Mouse (Mus musculus) CH12.LX (cell line): ENCODE results near the gene Srr. TPM values are rescaled to one million over a fixed set of nuclear protein-coding genes. Genes with fewer than 3 reads are reported as not detected.

Experiments used
- DNase-seq: peaks from one replicate; pipeline ENCODE4 v3.0.0-alpha.2; 2013; ENCODE audit errors: extremely low read depth
- H3K27ac ChIP-seq: 2 replicates; pipeline ENCODE4 v1.5.1; 2012; ENCODE audit warnings: low read depth, mild to moderate bottlenecking, control low read depth, moderate library complexity; ENCODE audit not compliant: insufficient read depth
- H3K27me3 ChIP-seq: replicated peaks from 2 replicates; pipeline ENCODE3; 2012; ENCODE audit warnings: inconsistent platforms
- H3K36me3 ChIP-seq, 2 experiments: replicated peaks in 1 of 2; 2 replicates each; pipeline versions ENCODE3 to v1.6.1; 2012; ENCODE audit warnings: inconsistent platforms in 1 of 2, low read length in 1 of 2, mild to moderate bottlenecking in 1 of 2, mixed read lengths in 1 of 2, moderate library complexity in 1 of 2; ENCODE audit not compliant: control insufficient read depth in 1 of 2, insufficient read depth in 1 of 2
- H3K4me1 ChIP-seq, 2 experiments: 2 replicates each; pipeline ENCODE4 v1.6.1; 2012; ENCODE audit warnings: inconsistent platforms in 1 of 2, moderate library complexity in 1 of 2; ENCODE audit not compliant: insufficient read depth in 2 of 2, control insufficient read depth in 1 of 2
- H3K4me2 ChIP-seq: 2 replicates; pipeline ENCODE4 v1.6.1; 2012; ENCODE audit warnings: low read depth, mild to moderate bottlenecking, control low read depth; ENCODE audit not compliant: poor library complexity, insufficient read depth, severe bottlenecking
- H3K4me3 ChIP-seq, 3 experiments: fragments of 150-350 bp in 1 of 3; sonication (generic) in 1 of 3; replicated peaks in 1 of 3; 2 replicates each; pipeline versions ENCODE3 to v1.5.1; 2011 to 2012; ENCODE audit warnings: low read depth in 2 of 3, low read length in 2 of 3, mild to moderate bottlenecking in 2 of 3, moderate library complexity in 2 of 3, control low read depth in 1 of 3, improper control_type of control experiment in 1 of 3, inconsistent platforms in 1 of 3, mixed read lengths in 1 of 3; ENCODE audit not compliant: poor library complexity in 1 of 3
- H3K79me2 ChIP-seq: replicated peaks from 2 replicates; pipeline ENCODE4 v1.6.1; 2012; ENCODE audit warnings: mild to moderate bottlenecking, moderate library complexity; ENCODE audit not compliant: control insufficient read depth, poor library complexity, insufficient read depth, severe bottlenecking; ENCODE audit errors: extremely low read depth
- H3K9ac ChIP-seq: 2 replicates; pipeline ENCODE4 v1.6.1; 2012; ENCODE audit warnings: low read depth, mild to moderate bottlenecking, control low read depth, moderate library complexity; ENCODE audit not compliant: insufficient read depth
- H3K9me3 ChIP-seq: replicated peaks from 2 replicates; pipeline ENCODE3; 2012; ENCODE audit warnings: low read length, inconsistent platforms, mixed read lengths
- BHLHE40 ChIP-seq: IDR thresholded peaks from 2 replicates; pipeline ENCODE4 v1.6.1; 2011; ENCODE audit warnings: mild to moderate bottlenecking, low read depth, low read length, improper control_type of control experiment
- E2F4 ChIP-seq: IDR thresholded peaks from 2 replicates; pipeline ENCODE4 v1.6.1; 2011; ENCODE audit warnings: low read depth, low read length, improper control_type of control experiment; ENCODE audit not compliant: insufficient replicate concordance
- ELF1 ChIP-seq: IDR thresholded peaks from 2 replicates; pipeline ENCODE4 v1.6.1; 2014; ENCODE audit warnings: low read depth, mild to moderate bottlenecking, inconsistent platforms, low read length, improper control_type of control experiment
- EP300 ChIP-seq: IDR thresholded peaks from 2 replicates; pipeline ENCODE4 v1.6.1; 2011; ENCODE audit warnings: low read length, improper control_type of control experiment
- ETS1 ChIP-seq: conservative IDR thresholded peaks from 2 replicates; pipeline ENCODE4 v1.6.1; 2012; ENCODE audit warnings: low read depth, mild to moderate bottlenecking, inconsistent platforms, low read length, improper control_type of control experiment, moderate library complexity
- GABPA ChIP-seq: IDR thresholded peaks from 2 replicates; pipeline ENCODE4 v1.6.1; 2012; ENCODE audit warnings: low read depth, low read length, improper control_type of control experiment, inconsistent platforms; ENCODE audit not compliant: insufficient replicate concordance
- HCFC1 ChIP-seq: IDR thresholded peaks from 2 replicates; pipeline ENCODE4 v1.6.1; 2012; ENCODE audit warnings: low read depth, mild to moderate bottlenecking, inconsistent platforms, low read length, improper control_type of control experiment
- IRF4 ChIP-seq: IDR thresholded peaks from 2 replicates; pipeline ENCODE4 v1.6.1; 2014; ENCODE audit warnings: low read depth, mild to moderate bottlenecking, inconsistent platforms, low read length, improper control_type of control experiment
- JUN ChIP-seq: IDR thresholded peaks from 2 replicates; pipeline ENCODE4 v1.6.1; 2011; ENCODE audit warnings: low read depth, mild to moderate bottlenecking, low read length, improper control_type of control experiment, moderate library complexity; ENCODE audit not compliant: insufficient read depth
- JUND ChIP-seq: conservative IDR thresholded peaks from 2 replicates; pipeline ENCODE4 v1.6.1; 2011; ENCODE audit warnings: low read depth, low read length, improper control_type of control experiment
- KAT2A ChIP-seq: IDR thresholded peaks from 2 replicates; pipeline ENCODE4 v1.6.1; 2012; ENCODE audit warnings: low read length, improper control_type of control experiment, inconsistent platforms; ENCODE audit not compliant: insufficient replicate concordance
- MAFK ChIP-seq: IDR thresholded peaks from 2 replicates; pipeline ENCODE4 v1.6.1; 2011; ENCODE audit warnings: low read length, improper control_type of control experiment; ENCODE audit not compliant: insufficient replicate concordance
- MAX ChIP-seq: IDR thresholded peaks from 2 replicates; pipeline ENCODE4 v1.6.1; 2011; ENCODE audit warnings: low read length, improper control_type of control experiment
- MXI1 ChIP-seq: IDR thresholded peaks from 2 replicates; pipeline ENCODE4 v1.6.1; 2011; ENCODE audit warnings: mild to moderate bottlenecking, low read depth, low read length, improper control_type of control experiment
- MYC ChIP-seq: IDR thresholded peaks from 2 replicates; pipeline ENCODE4 v1.6.1; 2011; ENCODE audit warnings: low read depth, mild to moderate bottlenecking, improper control_type of control experiment, low read length
- NELFE ChIP-seq: IDR thresholded peaks from 2 replicates; pipeline ENCODE4 v1.6.1; 2011; ENCODE audit warnings: low read depth, low read length, improper control_type of control experiment
- POLR2AphosphoS2 ChIP-seq: IDR thresholded peaks from 2 replicates; pipeline ENCODE4 v1.6.1; 2011; ENCODE audit warnings: low read depth, low read length, improper control_type of control experiment
- SIN3A ChIP-seq: IDR thresholded peaks from 2 replicates; pipeline ENCODE4 v1.6.1; 2012; ENCODE audit warnings: low read length, improper control_type of control experiment, inconsistent platforms
- SMC3 ChIP-seq: IDR thresholded peaks from 2 replicates; pipeline ENCODE4 v1.6.1; 2011; ENCODE audit warnings: low read depth, low read length, improper control_type of control experiment
- TBP ChIP-seq: conservative IDR thresholded peaks from 2 replicates; pipeline ENCODE4 v1.6.1; 2011; ENCODE audit warnings: low read depth, low read length, improper control_type of control experiment
- TCF12 ChIP-seq: IDR thresholded peaks from 2 replicates; pipeline ENCODE4 v1.6.1; 2014; ENCODE audit warnings: low read depth, mild to moderate bottlenecking, inconsistent platforms, low read length, improper control_type of control experiment
- USF1 ChIP-seq: IDR thresholded peaks from 2 replicates; pipeline ENCODE4 v1.6.1; 2014; ENCODE audit warnings: low read depth, mild to moderate bottlenecking, inconsistent platforms, low read length, improper control_type of control experiment
- USF2 ChIP-seq: conservative IDR thresholded peaks from 2 replicates; pipeline ENCODE4 v1.6.1; 2011; ENCODE audit warnings: low read depth, low read length, improper control_type of control experiment
- ZC3H11A ChIP-seq: IDR thresholded peaks from 2 replicates; pipeline ENCODE4 v1.6.1; 2012; ENCODE audit warnings: low read depth, mild to moderate bottlenecking, inconsistent platforms, low read length, improper control_type of control experiment
- ZKSCAN1 ChIP-seq: IDR thresholded peaks from 2 replicates; pipeline ENCODE4 v1.6.1; 2012; ENCODE audit warnings: low read depth, inconsistent platforms, low read length, improper control_type of control experiment, borderline replicate concordance
- ZMIZ1 ChIP-seq: IDR thresholded peaks from 2 replicates; pipeline ENCODE4 v1.6.1; 2012; ENCODE audit warnings: low read depth, mild to moderate bottlenecking, inconsistent platforms, low read length, improper control_type of control experiment
- dilution Hi-C: fragments of 300-500 bp; cut with MboI; formaldehyde crosslinking; loops from 2 replicates; pipeline ENCODE4 v1.14.3; 2020; ENCODE audit warnings: low sequenced_read_pairs; ENCODE audit not compliant: extremely low pct_unique_long_range_greater_than_20kb, extremely low pct_ligation_motif_present
- in situ Hi-C: fragments of 300-500 bp; cut with MboI; formaldehyde crosslinking; loops from 3 replicates; pipeline ENCODE4 v1.14.3; 2019; ENCODE audit warnings: low sequenced_read_pairs, low pct_ligation_motif_present, low pct_unique_long_range_greater_than_20kb, mixed read lengths
- polyA plus RNA-seq: library from polyadenylated mRNA; unstranded; fragments of >175 nt; gene quantifications from 2 replicates; pipeline ENCODE4 v1.2.1, GENCODE M21; 2012; ENCODE audit warnings: low read depth; ENCODE audit not compliant: insufficient read length
- total RNA-seq, 2 experiments: library from RNA; depleted of rRNA; stranded (reverse); fragments of 300-350 nt in 1 of 2; fragments of >200 nt in 1 of 2; gene quantifications; 2 replicates each; pipeline ENCODE4 v1.2.3; 2012 to 2014

Srr gene
- total and polyA plus RNA-seq, 3 experiments: 5.7 to 5.9 (median 5.7) TPM

- no peak overlapping the region for H3K4me3 ChIP-seq
- no peak overlapping the region for H3K27ac ChIP-seq
- H3K27me3 ChIP-seq: no peaks in the 10 kb centered on the region
- no peaks in the 10 kb centered on the region; the same call in 1 of the 2 replicates for H3K79me2 ChIP-seq
- in situ Hi-C loops: no loop called here
- dilution Hi-C loops: no loop called here
- no peak overlapping the region for H3K9ac ChIP-seq
- TF ChIP-seq TBP: no peak
- TF ChIP-seq JUND: no peak
- no peak for TF ChIP-seq EP300
- no peak for TF ChIP-seq MAX
- no peak for TF ChIP-seq GABPA
- no peak for TF ChIP-seq SIN3A
- no peak for TF ChIP-seq SMC3
- TF ChIP-seq USF2: no peak
- TF ChIP-seq NELFE: no peak
- TF ChIP-seq ZC3H11A: no peak
- no peak for TF ChIP-seq JUN
- no peak for TF ChIP-seq POLR2AphosphoS2
- H3K4me1 ChIP-seq: peaks cover 4 to 26% of the 10 kb centered on the region in 2 experiments
- peaks cover 11 to 44% of the 10 kb centered on the region in 2 experiments for H3K36me3 ChIP-seq
- H3K4me2 ChIP-seq: no peak overlapping the region
- H3K9me3 ChIP-seq: no peaks in the 10 kb centered on the region
- DNase-seq: no peak
Observed at GRCm38 (mm10) chr11:74956006-74956405, 30.3 kb upstream of the Srr start.

GRCm38 (mm10) chr11:74954901-74955300 lies 29.2 kb upstream of the Srr start:
- Histone ChIP-seq H3K27ac (no peak overlapping the region), H3K79me2 (no peaks in the 10 kb centered on the region; the same call in 1 of the 2 replicates), H3K27me3 (no peaks in the 10 kb centered on the region), H3K9me3 (no peaks in the 10 kb centered on the region), H3K4me2 (no peak overlapping the region), H3K4me3 (no peak overlapping the region), H3K9ac (no peak overlapping the region), H3K4me1 (peaks cover 4 to 20% of the 10 kb centered on the region in 2 experiments), H3K36me3 (peaks cover 15 to 49% of the 10 kb centered on the region in 2 experiments)
- in situ Hi-C loops: no loop called here
- DNase-seq: no peak
- TF ChIP-seq ELF1 (no peak), E2F4 (no peak), TBP (no peak)
- dilution Hi-C loops: no loop called here

- in situ Hi-C loops (no loop called here), dilution Hi-C loops (no loop called here)
- Histone ChIP-seq H3K27ac (no peak overlapping the region), H3K27me3 (no peaks in the 10 kb centered on the region), H3K9me3 (no peaks in the 10 kb centered on the region), H3K36me3 (peaks cover 30 to 68% of the 10 kb centered on the region in 2 experiments), H3K4me2 (no peak overlapping the region), H3K4me3 (no peak overlapping the region), H3K79me2 (no peaks in the 10 kb centered on the region; the same call in 1 of the 2 replicates), H3K4me1 (no peaks in the 10 kb centered on the region), H3K9ac (no peak overlapping the region)
- DNase-seq: peak; percentile 67
- no peak for TF ChIP-seq JUN
- no peak for TF ChIP-seq MAFK
- TF ChIP-seq ZKSCAN1: no peak
- TF ChIP-seq KAT2A: no peak
- no peak for TF ChIP-seq USF1
- no peak for TF ChIP-seq MAX
- TF ChIP-seq ZC3H11A: peak; percentile 57; the same call in 1 of the 2 replicates
- TF ChIP-seq TCF12: no peak
- TF ChIP-seq POLR2AphosphoS2: no peak
- TF ChIP-seq IRF4: peak; percentile 20; the same call in 1 of the 2 replicates
- TF ChIP-seq ELF1: no peak
- no peak for TF ChIP-seq BHLHE40
- TF ChIP-seq ETS1: no peak
- no peak for TF ChIP-seq JUND
- no peak for TF ChIP-seq ZMIZ1
- TF ChIP-seq MXI1: no peak
- no peak for TF ChIP-seq HCFC1
- TF ChIP-seq MYC: peak; percentile 72; the same call in 1 of the 2 replicates
Observed at GRCm38 (mm10) chr11:74946348-74946747, 20.6 kb upstream of the Srr start.
